Comparison of ENCODE assay signal across 9 mouse cellular contexts in genomic region chr7:100234264-100234885, GRCm38 (mm10). TPM values are rescaled to one million over a fixed set of nuclear protein-coding genes. Genes with fewer than 3 reads are reported as not detected.
DNase-seq lines count a peak whose midpoint lies in the region; ATAC-seq and TF ChIP-seq lines count a peak whose summit lies in the region.
"Had no signal": no experiment of that assay in that cellular context is flagged by ENCODE, and none has a peak within 500 bp of the region (broad histone marks: within the 10 kb centered on the region; RNA-seq: fewer than 3 reads in every experiment).

No protein-coding gene starts in this region.

- H3K27me3 ChIP-seq in forebrain, postnatal 0 days (ENCODE audit: insufficient read depth, low read length) = no peaks in the 10 kb centered on the region
- no peaks in the 10 kb centered on the region for H3K27me3 ChIP-seq in forebrain, embryonic 15.5 days
- H3K27me3 ChIP-seq: hindbrain, embryonic 15.5 days had no signal

- H3K4me1 ChIP-seq in forebrain, postnatal 0 days (ENCODE audit: insufficient read depth) = no peaks in the 10 kb centered on the region
- H3K4me1 ChIP-seq in forebrain, embryonic 15.5 days = 0 out of 2 replicates have a peak, but pooled peaks cover 3% of the 10 kb centered on the region

- H3K36me3 ChIP-seq in forebrain, postnatal 0 days (ENCODE audit: insufficient read depth) = no peaks in the 10 kb centered on the region
- no peaks in the 10 kb centered on the region for H3K36me3 ChIP-seq in forebrain, embryonic 15.5 days
- H3K36me3 ChIP-seq: hindbrain, embryonic 15.5 days had no signal

- 52% methylated on average over 7 of the region's 7 CpGs for WGBS in forebrain, postnatal 0 days
- 51% methylated on average over 7 of the region's 7 CpGs for WGBS in forebrain, embryonic 15.5 days

- H3K9me3 ChIP-seq in forebrain, postnatal 0 days (ENCODE audit: low read length) = no peaks in the 10 kb centered on the region
- H3K9me3 ChIP-seq in forebrain, embryonic 15.5 days = no peaks in the 10 kb centered on the region
- H3K9me3 ChIP-seq: hindbrain, embryonic 15.5 days had no signal

- ATAC-seq in forebrain, postnatal 0 days = no peak
- no peak for ATAC-seq in forebrain, embryonic 15.5 days (replicated peaks)

- no peak overlapping the region for H3K9ac ChIP-seq in forebrain, postnatal 0 days
- H3K9ac ChIP-seq in forebrain, embryonic 15.5 days (replicated peaks) = no peak overlapping the region
- H3K9ac ChIP-seq: hindbrain, embryonic 15.5 days had no signal

- TF ChIP-seq CTCF in forebrain, postnatal 0 days (IDR thresholded peaks at IDR 0.05; ENCODE audit: low read depth) = peak; percentile 73

- no peak overlapping the region for H3K4me3 ChIP-seq in forebrain, postnatal 0 days (ENCODE audit: low read depth, low read length)
- no peak overlapping the region for H3K4me3 ChIP-seq in forebrain, embryonic 15.5 days
- H3K4me3 ChIP-seq: hindbrain, embryonic 15.5 days had no signal

- no peak overlapping the region for H3K27ac ChIP-seq in forebrain, postnatal 0 days (ENCODE audit: low read depth, low read length)
- no peak overlapping the region for H3K27ac ChIP-seq in forebrain, embryonic 15.5 days (replicated peaks)
- H3K27ac ChIP-seq: hindbrain, embryonic 15.5 days had no signal

- H3K4me2 ChIP-seq in forebrain, postnatal 0 days (ENCODE audit: low read depth) = no peak overlapping the region
- H3K4me2 ChIP-seq in forebrain, embryonic 15.5 days (replicated peaks) = no peak overlapping the region
- H3K4me2 ChIP-seq: hindbrain, embryonic 15.5 days had no signal

- DNase-seq in forebrain, postnatal 0 days = peak; percentile 29
- peak; percentile 55 for DNase-seq in testis, postnatal 10 days (ENCODE audit: low spot score)
- no peak for DNase-seq in testis, postnatal 14 days (ENCODE audit: low spot score)
- peak; percentile 76 to 81 for DNase-seq in cerebellum, postnatal 10 days
- DNase-seq in kidney, adult 9 months = peak; percentile 60
- peak; percentile 65 for DNase-seq in lung, postnatal 14 days
- DNase-seq in ovary, postnatal 10 days (ENCODE audit: low spot score) = no peak

RNA-seq across cellular contexts. Expression of gene Pgm2l1, which starts 7.2 kb away (rescaled TPM):
- 128 and 135 TPM in 2 replicates for total RNA-seq in forebrain, postnatal 0 days (2014; rRNA removed)
- 13.4 and 30.3 TPM in 2 replicates for polyA plus RNA-seq in forebrain, postnatal 0 days (2015; fragmentation: Nextera tagmentation; extraction: Ambion mirVana)
- 13.5 and 14.5 TPM in 2 replicates for polyA plus RNA-seq in forebrain, embryonic 15.5 days (2015; fragmentation: Nextera tagmentation; extraction: Ambion mirVana)

RNA-seq across cellular contexts. Expression of gene P4ha3, which starts 50.9 kb away (rescaled TPM):
- 3.1 and 7.3 TPM in 2 replicates for total RNA-seq in forebrain, postnatal 0 days (2014; rRNA removed)
- polyA plus RNA-seq in forebrain, postnatal 0 days (2015; fragmentation: Nextera tagmentation; extraction: Ambion mirVana) = 2.2 and 3.0 TPM in 2 replicates
- 2.4 and 2.7 TPM in 2 replicates for polyA plus RNA-seq in forebrain, embryonic 15.5 days (2015; fragmentation: Nextera tagmentation; extraction: Ambion mirVana)

RNA-seq across cellular contexts. Expression of gene Kcne3, which starts 58.1 kb away (rescaled TPM):
- 0.69 TPM in 1 of 2 replicates, not detected in the other for total RNA-seq in forebrain, postnatal 0 days (2014; rRNA removed)
- 0.26 TPM in 1 of 2 replicates, not detected in the other for polyA plus RNA-seq in forebrain, postnatal 0 days (2015; fragmentation: Nextera tagmentation; extraction: Ambion mirVana)
- polyA plus RNA-seq in forebrain, embryonic 15.5 days (2015; fragmentation: Nextera tagmentation; extraction: Ambion mirVana) = 0.66 and 1.0 TPM in 2 replicates

Comparison
In these comparisons a context has a peak if more than half of its experiments do, and no peak if none do; other contexts are left out.
1. DNase-seq: peak in forebrain, postnatal 0 days (single experiment), testis, postnatal 10 days (single experiment), cerebellum, postnatal 10 days (2 of 2), kidney, adult 9 months (single experiment) and lung, postnatal 14 days (single experiment); none in testis, postnatal 14 days (single experiment) and ovary, postnatal 10 days (single experiment).